Mouse (Mus musculus): Measurements from ENCODE around the gene Rnf216. TPM values are rescaled to one million over a fixed set of nuclear protein-coding genes. Genes with fewer than 3 reads are reported as not detected.

The Rnf216 gene
- polyA plus RNA-seq, 1 experiment from 2014 or later: 29.2 TPM

GRCm38 (mm10) chr5:143043285-143043684 lies 69.5 kb downstream of the Rnf216 start:
- no peak overlapping the region for H3K4me3 ChIP-seq (ENCODE audit: low read depth, low read length)
- no peaks in the 10 kb centered on the region for H3K4me1 ChIP-seq (ENCODE audit: control insufficient read depth, insufficient read depth, low read length)
- H3K27me3 ChIP-seq (ENCODE audit: control insufficient read depth, insufficient read depth, low read length): no peaks in the 10 kb centered on the region
- 85% methylated on average over 2 of the region's 2 CpGs for WGBS
- H3K27ac ChIP-seq (ENCODE audit: low read depth, low read length): no peak overlapping the region
- no peaks in the 10 kb centered on the region for H3K9me3 ChIP-seq (ENCODE audit: control insufficient read depth, low read length)
- DNase-seq (ENCODE audit: low spot score, missing footprints) (peak; percentile 23), ATAC-seq (ENCODE audit: low FRiP score) (no peak)
- no peaks in the 10 kb centered on the region for H3K36me3 ChIP-seq (ENCODE audit: control insufficient read depth, insufficient read depth, low read length)
- H3K4me2 ChIP-seq: no peak overlapping the region
- H3K9ac ChIP-seq (ENCODE audit: low read length): no peak overlapping the region

GRCm38 (mm10) chr5:143038794-143039193 lies 74.0 kb downstream of the Rnf216 start:
- Histone ChIP-seq H3K9ac (ENCODE audit: low read length) (no peak overlapping the region), H3K4me3 (ENCODE audit: low read depth, low read length) (no peak overlapping the region), H3K4me1 (ENCODE audit: control insufficient read depth, insufficient read depth, low read length) (no peaks in the 10 kb centered on the region), H3K9me3 (ENCODE audit: control insufficient read depth, low read length) (no peaks in the 10 kb centered on the region), H3K27ac (ENCODE audit: low read depth, low read length) (no peak overlapping the region), H3K4me2 (no peak overlapping the region), H3K27me3 (ENCODE audit: control insufficient read depth, insufficient read depth, low read length) (no peaks in the 10 kb centered on the region), H3K36me3 (ENCODE audit: control insufficient read depth, insufficient read depth, low read length) (no peaks in the 10 kb centered on the region)
- DNase-seq (ENCODE audit: low spot score, missing footprints) (peak; percentile 72), ATAC-seq (ENCODE audit: low FRiP score) (no peak)
- WGBS: 89% methylated on average over 4 of the region's 4 CpGs

GRCm38 (mm10) chr5:143037201-143037600 lies 75.6 kb downstream of the Rnf216 start:
- Histone ChIP-seq H3K4me2 (no peak overlapping the region), H3K4me1 (ENCODE audit: control insufficient read depth, insufficient read depth, low read length) (no peaks in the 10 kb centered on the region), H3K9me3 (ENCODE audit: control insufficient read depth, low read length) (no peaks in the 10 kb centered on the region), H3K36me3 (ENCODE audit: control insufficient read depth, insufficient read depth, low read length) (no peaks in the 10 kb centered on the region), H3K4me3 (ENCODE audit: low read depth, low read length) (no peak overlapping the region), H3K27me3 (ENCODE audit: control insufficient read depth, insufficient read depth, low read length) (no peaks in the 10 kb centered on the region), H3K9ac (ENCODE audit: low read length) (no peak overlapping the region), H3K27ac (ENCODE audit: low read depth, low read length) (no peak overlapping the region)
- no peak for ATAC-seq (ENCODE audit: low FRiP score)
- WGBS: 26% methylated on average over 1 of the region's 1 CpGs
- DNase-seq (ENCODE audit: low spot score, missing footprints): peak; percentile 89

GRCm38 (mm10) chr5:143036052-143036451 lies 76.7 kb downstream of the Rnf216 start:
- WGBS: 93% methylated on average over 1 of the region's 1 CpGs
- no peak overlapping the region for H3K27ac ChIP-seq (ENCODE audit: low read depth, low read length)
- DNase-seq (ENCODE audit: low spot score, missing footprints): no peak
- H3K9me3 ChIP-seq (ENCODE audit: control insufficient read depth, low read length): no peaks in the 10 kb centered on the region
- H3K4me2 ChIP-seq: no peak overlapping the region
- no peak for ATAC-seq (ENCODE audit: low FRiP score)
- no peaks in the 10 kb centered on the region for H3K36me3 ChIP-seq (ENCODE audit: control insufficient read depth, insufficient read depth, low read length)
- no peak overlapping the region for H3K9ac ChIP-seq (ENCODE audit: low read length)
- H3K27me3 ChIP-seq (ENCODE audit: control insufficient read depth, insufficient read depth, low read length): no peaks in the 10 kb centered on the region
- H3K4me3 ChIP-seq (ENCODE audit: low read depth, low read length): no peak overlapping the region
- no peaks in the 10 kb centered on the region for H3K4me1 ChIP-seq (ENCODE audit: control insufficient read depth, insufficient read depth, low read length)

GRCm38 (mm10) chr5:143035271-143035670 lies 77.5 kb downstream of the Rnf216 start:
- no peaks in the 10 kb centered on the region for H3K36me3 ChIP-seq (ENCODE audit: control insufficient read depth, insufficient read depth, low read length)
- no peak overlapping the region for H3K4me2 ChIP-seq
- H3K4me1 ChIP-seq (ENCODE audit: control insufficient read depth, insufficient read depth, low read length): no peaks in the 10 kb centered on the region
- no peak overlapping the region for H3K4me3 ChIP-seq (ENCODE audit: low read depth, low read length)
- no peak for DNase-seq (ENCODE audit: low spot score, missing footprints)
- ATAC-seq (ENCODE audit: low FRiP score): no peak
- H3K27me3 ChIP-seq (ENCODE audit: control insufficient read depth, insufficient read depth, low read length): no peaks in the 10 kb centered on the region
- H3K27ac ChIP-seq (ENCODE audit: low read depth, low read length): no peak overlapping the region
- no peaks in the 10 kb centered on the region for H3K9me3 ChIP-seq (ENCODE audit: control insufficient read depth, low read length)
- H3K9ac ChIP-seq (ENCODE audit: low read length): no peak overlapping the region
- 94% methylated on average over 4 of the region's 4 CpGs for WGBS

GRCm38 (mm10) chr5:143034108-143034507 lies 78.7 kb downstream of the Rnf216 start:
- Histone ChIP-seq H3K9me3 (ENCODE audit: control insufficient read depth, low read length) (no peaks in the 10 kb centered on the region), H3K36me3 (ENCODE audit: control insufficient read depth, insufficient read depth, low read length) (no peaks in the 10 kb centered on the region), H3K27ac (ENCODE audit: low read depth, low read length) (no peak overlapping the region), H3K27me3 (ENCODE audit: control insufficient read depth, insufficient read depth, low read length) (no peaks in the 10 kb centered on the region), H3K4me3 (ENCODE audit: low read depth, low read length) (no peak overlapping the region), H3K9ac (ENCODE audit: low read length) (no peak overlapping the region), H3K4me1 (ENCODE audit: control insufficient read depth, insufficient read depth, low read length) (no peaks in the 10 kb centered on the region), H3K4me2 (no peak overlapping the region)
- ATAC-seq (ENCODE audit: low FRiP score): no peak
- WGBS: 66% methylated on average over 3 of the region's 3 CpGs
- no peak for DNase-seq (ENCODE audit: low spot score, missing footprints)

GRCm38 (mm10) chr5:143033277-143033676 lies 79.5 kb downstream of the Rnf216 start:
- no peaks in the 10 kb centered on the region for H3K9me3 ChIP-seq (ENCODE audit: control insufficient read depth, low read length)
- no peak overlapping the region for H3K4me3 ChIP-seq (ENCODE audit: low read depth, low read length)
- no peaks in the 10 kb centered on the region for H3K36me3 ChIP-seq (ENCODE audit: control insufficient read depth, insufficient read depth, low read length)
- H3K9ac ChIP-seq (ENCODE audit: low read length): no peak overlapping the region
- no peak overlapping the region for H3K4me2 ChIP-seq
- no peaks in the 10 kb centered on the region for H3K4me1 ChIP-seq (ENCODE audit: control insufficient read depth, insufficient read depth, low read length)
- no peak overlapping the region for H3K27ac ChIP-seq (ENCODE audit: low read depth, low read length)
- 85% methylated on average over 3 of the region's 3 CpGs for WGBS
- no peaks in the 10 kb centered on the region for H3K27me3 ChIP-seq (ENCODE audit: control insufficient read depth, insufficient read depth, low read length)
- ATAC-seq (ENCODE audit: low FRiP score) (no peak), DNase-seq (ENCODE audit: low spot score, missing footprints) (no peak)

GRCm38 (mm10) chr5:143032639-143033146 lies 80.1 kb downstream of the Rnf216 start:
- Histone ChIP-seq H3K27me3 (ENCODE audit: control insufficient read depth, insufficient read depth, low read length) (no peaks in the 10 kb centered on the region), H3K4me1 (ENCODE audit: control insufficient read depth, insufficient read depth, low read length) (no peaks in the 10 kb centered on the region), H3K27ac (ENCODE audit: low read depth, low read length) (no peak overlapping the region), H3K4me3 (ENCODE audit: low read depth, low read length) (no peak overlapping the region), H3K4me2 (no peak overlapping the region), H3K9me3 (ENCODE audit: control insufficient read depth, low read length) (no peaks in the 10 kb centered on the region), H3K36me3 (ENCODE audit: control insufficient read depth, insufficient read depth, low read length) (no peaks in the 10 kb centered on the region), H3K9ac (ENCODE audit: low read length) (no peak overlapping the region)
- 51% methylated on average over 2 of the region's 2 CpGs for WGBS
- DNase-seq (ENCODE audit: low spot score, missing footprints): no peak
- ATAC-seq (ENCODE audit: low FRiP score): no peak

- H3K27ac ChIP-seq (ENCODE audit: low read depth, low read length): no peak overlapping the region
- DNase-seq (ENCODE audit: low spot score, missing footprints) (no peak), ATAC-seq (ENCODE audit: low FRiP score) (no peak)
- no peaks in the 10 kb centered on the region for H3K4me1 ChIP-seq (ENCODE audit: control insufficient read depth, insufficient read depth, low read length)
- no peaks in the 10 kb centered on the region for H3K9me3 ChIP-seq (ENCODE audit: control insufficient read depth, low read length)
- 0 out of 2 replicates have a peak, but pooled peaks cover 2% of the 10 kb centered on the region for H3K36me3 ChIP-seq (ENCODE audit: control insufficient read depth, insufficient read depth, low read length)
- 53% methylated on average over 7 of the region's 7 CpGs for WGBS
- H3K4me2 ChIP-seq: no peak overlapping the region
- no peak overlapping the region for H3K4me3 ChIP-seq (ENCODE audit: low read depth, low read length)
- H3K27me3 ChIP-seq (ENCODE audit: control insufficient read depth, insufficient read depth, low read length): no peaks in the 10 kb centered on the region
- H3K9ac ChIP-seq (ENCODE audit: low read length): no peak overlapping the region
Observed at GRCm38 (mm10) chr5:143031681-143032080, 81.1 kb downstream of the Rnf216 start.

Measured in midbrain, embryonic 11.5 days (tissue).